Mouse (Mus musculus): ENCODE results near the gene Stat2.

GRCm38 (mm10) chr10:128326825-128327224 lies 56.5 kb downstream of the Stat2 start:
- TF ChIP-seq CTCF (IDR thresholded peaks at IDR 0.05) (no peak), POLR2A (IDR thresholded peaks at IDR 0.05; ENCODE audit: insufficient read depth, low read depth, low read length) (no peak)
